Mouse (Mus musculus) heart, postnatal 0 days (tissue): ENCODE data around the gene Mical2.

Experiments used
- CTCF ChIP-seq: IDR thresholded peaks from 2 replicates; pipeline ENCODE4 v1.5.1; 2016; ENCODE audit warnings: antibody characterized with exemption, control low read depth, low read depth
- EP300 ChIP-seq: IDR thresholded peaks from 2 replicates; pipeline ENCODE4 v1.6.1; 2016; ENCODE audit warnings: antibody characterized with exemption, low read depth

- TF ChIP-seq CTCF, result no peak
- no peak for TF ChIP-seq EP300
Observed at GRCm38 (mm10) chr7:112241945-112242329, 16.3 kb downstream of the Mical2 start.
